Mouse (Mus musculus): Measurements from ENCODE around the gene Cfap43.
A peak's percentile ranks its signal among the peaks of the same experiment; 100 is the strongest.

The Cfap43 gene

GRCm38 (mm10) chr19:47887417-47887816 lies 31.7 kb downstream of the Cfap43 start:
- ATAC-seq (ENCODE audit: insufficient number of reproducible peaks, low FRiP score, low TSS enrichment) = no peak

- ATAC-seq (ENCODE audit: insufficient number of reproducible peaks, low FRiP score, low TSS enrichment) = no peak
These were observed 32.5 kb downstream of the Cfap43 start for GRCm38 (mm10) chr19:47886617-47887016.

DNA sequence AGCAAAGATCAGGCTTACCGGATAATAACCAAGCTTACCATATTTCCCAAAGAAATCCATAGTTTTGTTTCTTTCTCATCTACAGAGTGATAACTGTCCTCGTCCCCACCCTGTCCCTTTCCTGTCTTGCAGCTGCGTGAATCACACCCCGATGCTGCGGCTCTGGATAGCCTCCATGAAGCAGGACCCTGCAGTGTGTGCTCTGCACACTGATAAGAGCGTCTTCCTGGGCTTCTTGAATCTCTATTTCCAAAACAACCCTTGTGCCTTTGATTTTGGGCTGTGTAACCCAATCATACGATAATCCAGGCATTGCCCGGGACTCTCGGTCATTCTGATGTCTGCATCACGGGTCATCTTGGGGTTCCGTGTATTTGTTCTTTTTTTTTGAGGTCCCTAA lies 33.2 kb downstream of the Cfap43 start:
- ATAC-seq (ENCODE audit: insufficient number of reproducible peaks, low FRiP score, low TSS enrichment) = no peak

DNA sequence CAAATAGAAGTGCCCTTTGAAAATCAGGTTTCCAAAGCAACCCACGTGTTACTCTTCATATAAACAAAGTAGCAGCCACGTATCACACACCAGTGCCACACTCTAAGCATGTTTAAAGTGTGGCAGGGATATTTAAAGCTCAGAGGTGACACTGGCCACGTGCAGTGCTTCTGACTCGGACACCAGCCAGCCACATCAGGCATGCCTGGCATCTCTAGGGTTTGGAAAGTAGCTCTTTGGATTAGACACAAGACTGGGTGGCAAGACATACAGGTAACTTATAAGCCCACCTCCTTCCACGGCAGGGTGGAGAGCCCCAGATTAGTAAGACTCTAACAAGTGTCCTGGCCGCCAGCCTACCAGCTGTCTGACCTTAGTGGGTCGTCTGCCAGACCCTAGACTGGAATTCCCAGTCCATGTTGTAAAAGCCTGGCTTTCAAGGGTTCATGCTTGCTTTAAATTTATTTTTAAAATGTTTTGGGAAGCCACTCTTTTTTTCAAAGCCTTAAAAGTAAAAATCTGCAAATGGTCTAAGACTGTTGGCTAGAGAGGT lies 33.8 kb downstream of the Cfap43 start:
- ATAC-seq (ENCODE audit: insufficient number of reproducible peaks, low FRiP score, low TSS enrichment) = no peak

DNA sequence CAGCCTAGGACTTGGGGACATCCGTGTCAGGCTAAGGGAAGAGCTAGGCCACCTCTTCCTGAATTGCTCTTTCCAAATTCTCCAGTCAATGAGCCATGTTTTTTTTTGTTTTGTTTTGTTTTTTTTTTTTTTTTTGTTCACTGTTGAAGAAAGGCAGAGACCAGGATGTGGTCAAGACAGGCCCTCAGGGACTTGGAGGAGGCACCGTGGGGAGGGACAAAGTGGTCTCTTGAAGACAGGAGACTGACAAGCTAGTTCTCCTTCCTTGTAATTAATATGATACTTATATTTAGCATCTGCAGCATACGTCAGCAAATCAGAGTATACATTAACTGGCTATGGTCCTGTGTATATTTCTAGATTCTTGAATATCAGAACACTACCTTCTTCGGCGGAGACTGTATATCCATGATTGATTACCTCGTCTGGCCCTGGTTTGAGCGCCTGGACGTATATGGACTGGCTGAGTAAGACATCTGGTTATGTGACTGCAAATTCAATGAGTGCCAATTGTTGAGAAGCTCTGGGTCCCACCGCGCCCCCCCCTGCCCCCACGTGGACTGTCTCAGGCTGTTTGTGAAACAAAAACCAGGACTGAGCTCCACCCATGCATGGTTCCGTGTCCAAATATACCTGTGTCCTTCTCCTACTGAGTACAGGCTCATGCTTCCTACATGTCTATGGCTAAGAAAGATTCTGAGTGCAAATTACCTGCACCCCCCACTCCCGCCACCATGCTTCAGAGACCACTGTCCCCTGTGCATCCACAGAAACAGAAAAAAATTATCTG lies 34.6 kb downstream of the Cfap43 start:
- ATAC-seq (ENCODE audit: insufficient number of reproducible peaks, low FRiP score, low TSS enrichment) = no peak

DNA sequence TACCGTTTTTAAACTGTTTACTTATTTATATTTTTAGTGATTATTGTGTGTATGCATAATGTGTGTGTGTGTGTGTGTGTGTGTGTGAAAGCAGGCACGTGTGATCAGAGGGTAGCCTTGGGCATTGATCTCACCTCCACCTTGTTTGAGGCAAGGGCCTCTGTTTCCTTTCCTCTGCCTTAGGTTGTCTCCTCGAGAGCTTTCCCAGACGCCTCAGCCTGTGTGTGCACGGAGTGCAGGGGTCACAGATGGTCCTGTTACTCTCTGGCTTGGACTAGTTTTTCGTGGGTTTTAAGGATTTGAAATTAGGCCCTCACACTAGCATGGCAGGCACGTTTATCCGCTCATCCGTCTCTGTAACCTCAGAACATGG lies 36.2 kb downstream of the Cfap43 start:
- no peak for ATAC-seq (ENCODE audit: insufficient number of reproducible peaks, low FRiP score, low TSS enrichment)

- peak; percentile 66 for ATAC-seq (ENCODE audit: insufficient number of reproducible peaks, low FRiP score, low TSS enrichment)
These were observed 36.8 kb downstream of the Cfap43 start for GRCm38 (mm10) chr19:47882151-47882881.

DNA sequence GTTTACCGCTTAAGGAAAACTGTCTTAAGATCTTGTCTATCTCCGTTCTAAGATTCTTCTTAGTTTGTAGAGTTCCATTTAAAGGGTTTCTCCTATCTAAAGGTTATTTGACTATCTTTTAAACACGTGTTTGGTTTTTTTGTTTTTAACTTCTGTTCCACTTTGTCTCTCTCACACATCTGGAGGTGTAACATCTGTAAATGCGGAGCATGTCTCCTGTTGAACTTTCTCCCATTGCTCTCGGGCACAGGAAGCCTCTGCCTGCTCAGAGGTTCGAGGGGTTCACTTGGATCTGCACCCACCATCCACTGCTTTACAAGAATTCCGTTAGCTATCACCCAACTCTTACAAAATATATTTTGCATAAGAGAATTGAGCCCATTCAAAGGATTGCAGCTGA lies 37.5 kb downstream of the Cfap43 start:
- ATAC-seq (ENCODE audit: insufficient number of reproducible peaks, low FRiP score, low TSS enrichment) = no peak

GRCm38 (mm10) chr19:47876252-47876651 lies 42.8 kb downstream of the Cfap43 start:
- no peak for ATAC-seq (ENCODE audit: insufficient number of reproducible peaks, low FRiP score, low TSS enrichment)

DNA sequence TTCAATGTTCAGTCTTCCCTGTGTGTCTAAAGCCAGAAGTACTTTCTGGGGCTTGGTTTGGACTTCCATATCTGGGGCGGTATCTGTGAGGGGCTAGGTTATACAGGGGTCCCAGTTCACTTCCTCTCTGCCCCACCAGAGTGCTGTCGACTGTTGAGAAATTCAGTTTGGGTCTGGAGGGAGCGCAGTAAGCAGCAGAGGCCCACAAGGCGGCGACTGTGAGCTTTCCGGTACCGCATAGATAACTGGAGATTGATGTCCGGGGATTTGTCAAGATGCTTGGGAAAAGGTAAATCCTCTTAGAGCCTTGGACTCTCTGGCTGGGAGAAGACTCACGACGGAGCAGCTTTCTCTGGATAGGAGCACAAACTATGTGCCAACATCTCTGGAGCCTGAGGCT lies 47.6 kb downstream of the Cfap43 start:
- no peak for ATAC-seq (ENCODE audit: insufficient number of reproducible peaks, low FRiP score, low TSS enrichment)

DNA sequence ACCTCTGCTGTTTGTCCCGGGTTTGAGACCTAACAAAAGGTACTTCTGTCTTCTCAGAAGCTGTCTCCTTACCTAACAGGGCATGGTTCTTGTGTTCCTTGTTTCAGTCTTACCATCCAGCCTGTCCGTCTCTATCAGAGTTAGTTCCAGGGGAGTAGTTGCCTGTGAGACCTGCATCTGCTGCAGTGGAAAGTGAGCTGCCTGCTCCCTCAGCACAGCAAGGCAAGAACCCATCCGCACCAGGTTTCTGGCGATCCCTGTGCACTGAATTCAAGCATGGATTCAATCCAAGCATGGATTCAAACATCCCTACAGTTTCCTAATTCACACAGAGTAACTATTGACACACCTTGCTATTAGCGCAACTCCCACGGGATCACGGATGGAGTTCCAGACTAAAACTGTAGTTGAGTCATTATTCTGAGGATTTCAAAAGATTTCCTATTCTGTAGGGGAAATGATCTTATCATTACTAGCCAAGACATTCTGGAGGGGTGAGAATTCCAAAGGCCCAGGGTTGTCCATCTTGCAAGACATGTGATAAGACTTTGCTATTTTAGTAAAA lies 48.9 kb downstream of the Cfap43 start:
- ATAC-seq (ENCODE audit: insufficient number of reproducible peaks, low FRiP score, low TSS enrichment) = no peak

DNA sequence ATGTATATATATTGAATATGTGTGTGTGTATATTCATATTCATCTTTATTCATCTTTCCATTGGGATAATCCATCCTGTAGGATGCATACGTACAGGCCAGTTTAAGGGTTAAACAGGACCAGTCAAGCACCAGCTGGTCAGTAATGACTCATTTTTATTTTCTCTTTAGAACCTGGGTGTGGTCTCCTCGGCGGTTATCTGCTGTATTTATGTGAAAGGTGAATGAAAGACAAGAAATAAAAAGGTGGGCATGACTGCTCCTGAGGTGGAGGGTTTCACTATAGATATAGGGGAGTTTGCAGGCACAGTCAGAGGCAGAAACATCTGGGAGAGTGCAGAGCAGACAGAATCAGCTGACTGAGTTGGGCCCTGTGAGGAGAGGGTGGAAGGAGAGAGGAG lies 49.6 kb downstream of the Cfap43 start:
- ATAC-seq (ENCODE audit: insufficient number of reproducible peaks, low FRiP score, low TSS enrichment) = no peak

DNA sequence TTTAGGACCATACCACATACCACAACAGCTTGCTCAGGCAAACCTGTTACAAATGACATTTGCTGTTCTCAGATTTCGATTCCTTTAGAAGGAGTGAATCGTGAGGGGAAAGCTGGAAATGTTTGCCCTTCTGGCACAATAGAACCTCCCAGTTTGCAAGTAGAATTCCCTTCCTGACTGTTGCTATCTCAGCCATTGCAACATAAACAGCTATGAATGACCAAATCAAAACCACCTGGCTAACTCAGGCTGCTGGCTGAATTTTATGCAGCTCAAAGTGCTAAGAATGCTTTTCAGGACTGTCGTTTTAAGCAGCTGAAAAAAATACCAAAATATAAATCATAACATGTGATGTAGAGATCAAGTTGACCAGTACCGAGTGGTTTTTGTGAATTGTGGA lies 50.1 kb downstream of the Cfap43 start:
- no peak for ATAC-seq (ENCODE audit: insufficient number of reproducible peaks, low FRiP score, low TSS enrichment)

DNA sequence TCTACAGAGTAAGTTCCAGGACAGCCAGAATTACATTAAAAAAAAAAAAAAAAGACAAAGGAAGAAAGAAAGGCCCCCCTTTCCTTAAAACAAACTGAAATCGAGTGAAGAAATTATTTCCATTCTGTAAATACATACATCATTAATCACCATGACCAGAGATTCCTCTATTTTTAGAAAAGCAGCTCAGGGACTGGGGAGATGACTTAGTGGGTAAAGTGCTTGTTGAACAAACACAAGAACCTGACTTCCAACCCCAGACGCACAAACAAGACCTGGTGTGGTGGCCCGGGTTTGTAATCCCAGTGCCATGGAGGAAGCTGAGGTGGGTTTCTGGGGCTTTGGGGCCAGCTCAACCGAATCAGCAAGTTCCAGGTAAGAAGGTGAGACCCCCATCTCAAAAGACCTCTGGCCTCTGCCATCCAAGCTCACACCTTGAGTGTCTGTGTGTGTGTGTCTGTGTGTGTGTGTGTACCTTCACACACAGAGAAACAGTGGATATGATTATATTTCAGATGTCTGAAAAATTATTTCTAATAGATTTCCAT lies 51.4 kb downstream of the Cfap43 start:
- ATAC-seq (ENCODE audit: insufficient number of reproducible peaks, low FRiP score, low TSS enrichment) = no peak

- peak; percentile 100 for ATAC-seq (ENCODE audit: insufficient number of reproducible peaks, low FRiP score, low TSS enrichment)
These were observed 53.6 kb downstream of the Cfap43 start, which contains the start of gene Gsto2 for GRCm38 (mm10) chr19:47865353-47865947. Gene Gsto2 (plus strand): TSS chr19:47865534.

- ATAC-seq (ENCODE audit: insufficient number of reproducible peaks, low FRiP score, low TSS enrichment) = no peak
These were observed 54.4 kb downstream of the Cfap43 start for GRCm38 (mm10) chr19:47864721-47865120.

DNA sequence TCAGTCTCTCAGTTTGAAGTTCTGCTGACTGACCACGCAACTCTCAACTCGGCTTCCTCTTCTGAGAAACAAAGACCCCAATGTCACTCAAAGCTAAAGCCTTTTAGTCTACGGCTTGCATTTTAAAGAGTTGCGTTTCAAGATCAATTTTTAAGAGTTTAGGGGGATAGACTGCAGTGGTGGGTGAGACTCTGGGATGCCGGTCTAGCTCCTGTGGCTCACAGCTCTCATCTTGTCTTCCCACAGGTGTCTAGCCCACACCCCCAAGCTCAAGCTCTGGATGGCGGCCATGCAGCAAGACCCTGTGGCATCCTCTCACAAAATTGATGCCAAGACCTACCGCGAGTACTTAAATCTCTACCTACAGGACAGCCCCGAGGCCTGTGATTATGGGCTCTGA lies 55.0 kb downstream of the Cfap43 start:
- no peak for ATAC-seq (ENCODE audit: insufficient number of reproducible peaks, low FRiP score, low TSS enrichment)

- no peak for ATAC-seq (ENCODE audit: insufficient number of reproducible peaks, low FRiP score, low TSS enrichment)
These were observed 56.5 kb downstream of the Cfap43 start for GRCm38 (mm10) chr19:47862581-47862980.

- ATAC-seq (ENCODE audit: insufficient number of reproducible peaks, low FRiP score, low TSS enrichment) = no peak
These were observed 59.9 kb downstream of the Cfap43 start for GRCm38 (mm10) chr19:47859180-47859579.

All from cerebellum, adult (tissue).